Mouse (Mus musculus) liver, embryonic 14.5 days (tissue): Measurements from ENCODE around the gene Pgd. TPM values are rescaled to one million over a fixed set of nuclear protein-coding genes. Genes with fewer than 3 reads are reported as not detected.
"Not testable (repeated sequence)": the region's sequence is repeated elsewhere in the genome, so short reads cannot be mapped to it uniquely, and the experiment has no call there.

Experiments
- ATAC-seq: fragments of 200-750 bp; cut with Nextera tagmentation; 2 replicates; pipeline ENCODE4 v1.8.0; 2017; ENCODE audit warnings: moderate number of reproducible peaks, mild to moderate bottlenecking, moderate library complexity; ENCODE audit not compliant: insufficient read depth
- DNase-seq, 3 experiments: peaks; one replicate each; pipeline ENCODE4 v3.0.0-alpha.2; 2012 to 2013; ENCODE audit warnings: low read depth in 3 of 3, low spot score in 3 of 3
- H3K27ac ChIP-seq: fragments of 300-500 bp; sonication (generic); 2 replicates; pipeline ENCODE4 v1.5.1; 2014; ENCODE audit warnings: moderate library complexity, mild to moderate bottlenecking, control low read depth, inconsistent platforms
- H3K27me3 ChIP-seq: fragments of 300-500 bp; sonication (generic); 2 replicates; pipeline ENCODE4 v1.6.1; 2014; ENCODE audit warnings: mild to moderate bottlenecking, low read length, moderate library complexity; ENCODE audit not compliant: control insufficient read depth, insufficient read depth
- H3K36me3 ChIP-seq: fragments of 300-500 bp; sonication (generic); replicated peaks from 2 replicates; pipeline ENCODE4 v1.6.1; 2014; ENCODE audit warnings: low read depth; ENCODE audit not compliant: control insufficient read depth, insufficient read depth
- H3K4me1 ChIP-seq, 2 experiments: fragments of 200-500 bp in 1 of 2; fragments of 300-500 bp in 1 of 2; sonication (generic) in 1 of 2; replicated peaks; 2 replicates each; pipeline ENCODE4 v1.6.1; 2012 to 2014; ENCODE audit warnings: antibody characterized with exemption in 1 of 2, inconsistent platforms in 1 of 2, low read length in 1 of 2; ENCODE audit not compliant: control insufficient read depth in 2 of 2, insufficient read depth in 2 of 2
- H3K4me2 ChIP-seq: fragments of 300-500 bp; sonication (generic); 2 replicates; pipeline ENCODE4 v1.6.1; 2014; ENCODE audit warnings: low read depth, mild to moderate bottlenecking, control low read depth, moderate library complexity
- H3K4me3 ChIP-seq, 2 experiments: fragments of 200-500 bp in 1 of 2; fragments of 300-500 bp in 1 of 2; sonication (generic) in 1 of 2; 2 replicates each; pipeline ENCODE4 v1.5.1; 2012 to 2014; ENCODE audit warnings: low read depth in 2 of 2, low read length in 2 of 2, mild to moderate bottlenecking in 2 of 2, control low read depth in 1 of 2, inconsistent platforms in 1 of 2, moderate library complexity in 1 of 2; ENCODE audit not compliant: insufficient read depth in 1 of 2
- H3K9ac ChIP-seq: fragments of 300-500 bp; sonication (generic); replicated peaks from 2 replicates; pipeline ENCODE4 v1.6.1; 2014; ENCODE audit warnings: mild to moderate bottlenecking, control low read depth, moderate library complexity
- H3K9me3 ChIP-seq: fragments of 300-500 bp; sonication (generic); 2 replicates; pipeline ENCODE4 v1.6.1; 2016; ENCODE audit warnings: low read length, mixed read lengths; ENCODE audit not compliant: control insufficient read depth
- CTCF ChIP-seq: IDR thresholded peaks from 2 replicates; pipeline ENCODE4 v1.5.1; 2016; ENCODE audit warnings: antibody characterized with exemption, low read depth, control low read depth
- EP300 ChIP-seq: IDR thresholded peaks from 2 replicates; pipeline ENCODE4 v1.6.1; 2016; ENCODE audit warnings: antibody characterized with exemption, low read depth
- WGBS: fragments of 180-500 bp; shearing (Covaris S2); extraction: QIAGEN DNeasy Blood & Tissue Kit; methylation state at CpG from one replicate; pipeline ENCODE4 v1.1.7; 2014; ENCODE audit not compliant: insufficient replicate concordance; 5-methylcytosine and 5-hydroxymethylcytosine counted together
- polyA plus RNA-seq, 2 experiments: library from polyadenylated mRNA; depleted of rRNA in 1 of 2; stranded (reverse) in 1 of 2; unstranded in 1 of 2; fragments of >200 nt; fragmentation: Nextera tagmentation in 1 of 2; extraction: Ambion mirVana in 1 of 2; gene quantifications; 2 replicates each; pipeline versions ENCODE4 v1.2.1 to v1.2.3; 2012 to 2014

Pgd gene
- 41.8 and 44.6 TPM in 2 replicates for polyA plus RNA-seq (2012; rRNA removed)
- polyA plus RNA-seq (2014; fragmentation: Nextera tagmentation; extraction: Ambion mirVana), result 23.2 and 25.5 TPM in 2 replicates

GRCm38 (mm10) chr4:149166215-149166946 lies at the start of gene Pgd:
Gene Pgd (minus strand): TSS chr4:149166771.
- Histone ChIP-seq H3K27me3 (no peaks in the 10 kb centered on the region), H3K4me1 (peaks cover 9 to 22% of the 10 kb centered on the region in 2 experiments; a peak in 3 of 4 replicates), H3K9me3 (no peaks in the 10 kb centered on the region), H3K4me2 (peak within 1 kb of the TSS; percentile 91), H3K4me3 (peak within 1 kb of the TSS; percentile 72 to 77), H3K9ac (peak within 1 kb of the TSS; percentile 76), H3K27ac (peak within 1 kb of the TSS; percentile 18), H3K36me3 (0 out of 2 replicates have a peak, but pooled peaks cover 3% of the 10 kb centered on the region)
- TF ChIP-seq EP300 (no peak), CTCF (no peak; the same call in 1 of the 2 replicates)
- ATAC-seq (peak; percentile 98), DNase-seq (peak; percentile 92 to 94 (median 93))
- WGBS, result under 1% methylated on average over 59 of the region's 59 CpGs

- Histone ChIP-seq H3K4me2 (no peak overlapping the region), H3K27me3 (no peaks in the 10 kb centered on the region), H3K4me3 (no peak overlapping the region), H3K4me1 (no peaks in the 10 kb centered on the region), H3K9ac (no peak overlapping the region), H3K9me3 (no peaks in the 10 kb centered on the region), H3K36me3 (no peaks in the 10 kb centered on the region; the same call in 1 of the 2 replicates), H3K27ac (no peak overlapping the region)
- no peak for DNase-seq
- ATAC-seq, result no peak
- 77% methylated on average over 9 of the region's 9 CpGs for WGBS
- no peak for TF ChIP-seq EP300
- TF ChIP-seq CTCF, result no peak
These were observed 49.4 kb upstream of the Pgd start for GRCm38 (mm10) chr4:149215982-149216381.

- no peak overlapping the region for H3K4me3 ChIP-seq
- no peak for ATAC-seq
- H3K27me3 ChIP-seq, result no peaks in the 10 kb centered on the region
- TF ChIP-seq EP300, result no peak
- no peak for TF ChIP-seq CTCF
- DNase-seq, result no peak
- H3K36me3 ChIP-seq, result no peaks in the 10 kb centered on the region; the same call in 1 of the 2 replicates
- no peak overlapping the region for H3K4me2 ChIP-seq
- H3K9ac ChIP-seq, result no peak overlapping the region
- H3K9me3 ChIP-seq, result no peaks in the 10 kb centered on the region
- 43% methylated on average over 2 of the region's 2 CpGs for WGBS
- no peaks in the 10 kb centered on the region for H3K4me1 ChIP-seq
- H3K27ac ChIP-seq, result no peak overlapping the region
These were observed 48.8 kb upstream of the Pgd start for GRCm38 (mm10) chr4:149215397-149215796.

DNA sequence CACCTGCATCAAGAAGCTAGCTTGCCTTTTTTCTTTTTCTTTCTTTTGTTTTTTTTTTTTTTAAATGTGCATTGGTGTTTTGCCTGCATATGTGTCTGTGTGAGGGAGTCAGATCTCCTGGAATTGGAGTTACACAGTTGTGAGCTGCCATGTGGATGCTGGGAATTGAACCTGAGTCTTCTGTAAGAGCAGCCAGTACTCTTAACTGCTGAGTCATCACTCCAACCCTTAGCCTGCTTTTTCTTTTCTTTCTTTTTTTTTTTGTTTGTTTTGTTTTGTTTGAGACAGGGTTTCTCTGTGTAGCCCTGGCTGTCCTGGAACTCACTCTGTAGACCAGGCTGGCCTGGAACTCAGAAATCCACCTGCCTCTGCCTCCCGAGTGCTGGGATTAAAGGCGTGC lies 47.9 kb upstream of the Pgd start:
- not testable (repeated sequence) for H3K9ac ChIP-seq, H3K36me3 ChIP-seq, H3K27ac ChIP-seq, H3K9me3 ChIP-seq, H3K27me3 ChIP-seq, H3K4me3 ChIP-seq, H3K4me1 ChIP-seq, DNase-seq, ATAC-seq, H3K4me2 ChIP-seq
- 82% methylated on average over 2 of the region's 2 CpGs for WGBS

DNA sequence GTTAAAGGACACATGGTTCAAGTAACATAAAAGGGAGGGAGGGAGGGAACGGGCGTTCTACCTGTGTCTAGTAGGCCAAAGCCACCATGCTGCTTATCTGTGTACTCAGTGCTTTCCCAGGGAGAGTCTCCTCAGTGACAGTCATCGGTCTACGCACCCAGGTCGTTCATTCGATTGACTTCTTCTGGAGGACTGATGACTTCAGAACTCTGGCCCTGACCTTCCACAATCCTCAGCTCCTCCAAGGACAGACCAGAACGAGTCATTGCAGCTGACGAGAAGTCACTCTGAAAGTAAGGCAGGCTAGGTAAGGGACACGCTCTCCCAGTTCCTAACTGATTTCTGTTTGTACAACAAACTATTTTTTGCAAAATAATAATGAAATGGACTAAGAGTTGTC lies 46.9 kb upstream of the Pgd start:
- Histone ChIP-seq H3K36me3 (no peaks in the 10 kb centered on the region; the same call in 1 of the 2 replicates), H3K27me3 (no peaks in the 10 kb centered on the region), H3K27ac (no peak overlapping the region), H3K9me3 (no peaks in the 10 kb centered on the region), H3K4me2 (no peak overlapping the region), H3K9ac (no peak overlapping the region), H3K4me1 (no peaks in the 10 kb centered on the region), H3K4me3 (no peak overlapping the region)
- 79% methylated on average over 9 of the region's 9 CpGs for WGBS
- ATAC-seq, result no peak
- TF ChIP-seq CTCF, result no peak
- no peak for TF ChIP-seq EP300
- no peak for DNase-seq

DNA sequence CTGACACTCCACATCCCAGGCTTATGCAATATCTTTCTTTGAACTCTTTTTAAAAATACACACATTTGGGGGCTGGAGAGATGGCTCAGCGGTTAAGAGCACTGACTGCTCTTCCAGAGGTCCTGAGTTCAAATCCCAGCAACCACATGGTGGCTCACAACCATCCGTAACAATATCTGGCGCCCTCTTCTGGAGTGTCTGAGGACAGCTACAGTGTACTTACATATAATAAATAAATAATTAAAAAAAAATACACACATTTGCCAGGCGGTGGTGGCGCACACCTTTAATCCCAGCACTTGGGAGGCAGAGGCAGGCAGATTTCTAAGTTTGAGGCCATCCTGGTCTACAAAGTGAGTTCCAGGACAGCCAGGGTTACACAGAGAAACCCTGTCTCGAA lies 44.9 kb upstream of the Pgd start:
- not testable (repeated sequence) for H3K27me3 ChIP-seq, H3K9me3 ChIP-seq, H3K9ac ChIP-seq, H3K27ac ChIP-seq, H3K36me3 ChIP-seq, H3K4me1 ChIP-seq, H3K4me3 ChIP-seq, H3K4me2 ChIP-seq, DNase-seq, ATAC-seq
- 80% methylated on average over 6 of the region's 6 CpGs for WGBS
